Mouse (Mus musculus): ENCODE data around the gene Susd1. TPM values are rescaled to one million over a fixed set of nuclear protein-coding genes. Genes with fewer than 3 reads are reported as not detected.

Susd1 gene
- polyA plus RNA-seq, 1 experiment: 216 TPM

DNA sequence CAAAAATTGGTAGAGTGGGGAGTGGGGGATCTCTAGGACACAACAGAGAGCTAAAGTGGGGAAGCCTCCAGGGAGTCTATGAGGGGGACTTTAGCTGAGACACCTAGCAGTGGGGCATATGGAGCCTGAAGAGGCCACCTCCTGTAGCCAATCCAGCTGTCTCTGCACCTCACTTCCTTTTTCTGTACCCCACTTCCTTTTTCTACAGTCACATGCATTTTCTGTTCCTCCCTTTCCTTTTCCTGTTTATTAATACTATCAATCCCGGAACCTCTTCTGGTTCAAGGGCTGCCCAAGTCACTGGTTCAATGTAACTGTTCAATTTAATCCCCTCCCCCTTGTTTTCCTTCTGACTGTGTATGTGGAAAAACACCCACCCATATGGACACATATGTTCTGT is 2.8 kb upstream of the Susd1 start:
- 93% methylated on average over 1 of the region's 1 CpGs for WGBS
- Histone ChIP-seq H3K4me1 (ENCODE audit: control insufficient read depth, insufficient read depth, low read length) (peaks cover 2% of the 10 kb centered on the region; the same call in 1 of the 2 replicates), H3K4me3 (ENCODE audit: insufficient read depth, low read depth, low read length) (no peak overlapping the region), H3K27ac (ENCODE audit: insufficient read depth, low read depth, low read length) (no peak overlapping the region)
- TF ChIP-seq POLR2A (IDR thresholded peaks at IDR 0.05; ENCODE audit: insufficient read depth, low read depth, low read length): no peak
- no peak for TF ChIP-seq CTCF (IDR thresholded peaks at IDR 0.05; ENCODE audit: insufficient read depth, low read depth, low read length)

DNA sequence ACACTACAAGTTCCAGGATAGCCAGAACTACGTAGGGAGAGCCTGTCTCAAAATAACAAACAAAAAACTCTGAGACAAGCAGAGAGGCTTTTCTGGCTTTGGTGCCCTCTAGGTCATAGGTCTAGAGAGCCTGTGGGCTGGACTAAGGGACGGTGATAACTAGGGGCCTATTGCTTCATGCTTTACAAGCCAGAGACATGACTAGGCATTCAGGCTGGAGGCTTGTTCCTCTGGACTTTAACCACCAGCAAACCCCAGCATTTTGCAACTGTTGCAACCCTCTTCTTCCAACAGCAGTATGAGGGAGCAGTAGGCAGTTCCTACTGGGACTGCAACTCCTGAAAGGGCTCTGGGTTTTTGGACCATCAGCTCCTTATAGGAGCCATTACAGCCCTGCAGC is 1.5 kb upstream of the Susd1 start:
- TF ChIP-seq POLR2A (IDR thresholded peaks at IDR 0.05; ENCODE audit: insufficient read depth, low read depth, low read length) (no peak), CTCF (IDR thresholded peaks at IDR 0.05; ENCODE audit: insufficient read depth, low read depth, low read length) (no peak)
- WGBS: 80% methylated on average over 2 of the region's 2 CpGs
- H3K27ac ChIP-seq (ENCODE audit: insufficient read depth, low read depth, low read length): no peak overlapping the region
- H3K4me1 ChIP-seq (ENCODE audit: control insufficient read depth, insufficient read depth, low read length): peaks cover 2% of the 10 kb centered on the region; the same call in 1 of the 2 replicates
- H3K4me3 ChIP-seq (ENCODE audit: insufficient read depth, low read depth, low read length): no peak overlapping the region

DNA sequence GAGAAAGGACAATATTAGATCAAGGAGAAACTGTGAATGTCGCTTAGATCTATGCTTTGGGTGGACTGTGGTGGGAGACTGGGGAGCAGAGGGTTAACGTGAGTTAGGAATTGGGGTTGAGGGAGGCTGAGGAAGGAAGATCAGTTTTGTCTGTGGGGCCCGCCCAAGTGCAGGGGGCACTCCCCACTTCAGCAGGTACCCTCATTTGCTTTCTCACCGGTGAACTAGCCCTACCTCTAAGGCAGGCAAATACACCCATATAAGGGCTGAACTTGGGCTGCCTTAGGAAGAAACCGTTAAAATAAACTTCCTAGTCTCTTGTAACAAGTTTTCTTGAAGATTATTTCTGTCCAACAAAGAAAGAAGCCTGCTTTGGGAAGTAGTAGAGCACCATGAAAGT is 608 bp upstream of the Susd1 start:
- Histone ChIP-seq H3K4me3 (ENCODE audit: insufficient read depth, low read depth, low read length) (no peak overlapping the region), H3K27ac (ENCODE audit: insufficient read depth, low read depth, low read length) (no peak overlapping the region), H3K4me1 (ENCODE audit: control insufficient read depth, insufficient read depth, low read length) (peaks cover 2% of the 10 kb centered on the region; the same call in 1 of the 2 replicates)
- 42% methylated on average over 5 of the region's 5 CpGs for WGBS
- TF ChIP-seq POLR2A (IDR thresholded peaks at IDR 0.05; ENCODE audit: insufficient read depth, low read depth, low read length): no peak
- TF ChIP-seq CTCF (IDR thresholded peaks at IDR 0.05; ENCODE audit: insufficient read depth, low read depth, low read length): no peak

DNA sequence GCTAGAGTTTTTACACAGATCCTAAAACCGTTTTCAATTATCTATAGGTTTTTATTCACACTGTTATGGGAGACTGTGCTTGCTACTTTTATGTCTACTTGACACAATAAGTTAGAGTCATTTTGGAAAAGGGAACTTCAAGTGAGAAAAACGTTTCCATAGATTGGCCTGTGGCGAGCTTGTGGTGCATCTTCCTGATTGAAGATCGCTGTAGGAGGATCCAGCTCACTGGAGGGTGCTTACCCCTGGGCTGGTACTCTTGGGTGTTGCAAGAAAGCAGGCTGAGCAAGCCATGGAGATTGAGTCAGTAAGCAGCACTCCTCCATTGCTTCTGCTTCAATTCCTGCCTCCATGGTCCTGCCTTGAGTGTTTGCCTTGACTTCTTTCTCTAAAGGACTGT is 2.5 kb downstream of the Susd1 start:
- no peak for TF ChIP-seq CTCF (IDR thresholded peaks at IDR 0.05; ENCODE audit: insufficient read depth, low read depth, low read length)
- TF ChIP-seq POLR2A (IDR thresholded peaks at IDR 0.05; ENCODE audit: insufficient read depth, low read depth, low read length): no peak
- peaks cover 2% of the 10 kb centered on the region; the same call in 1 of the 2 replicates for H3K4me1 ChIP-seq (ENCODE audit: control insufficient read depth, insufficient read depth, low read length)
- H3K27ac ChIP-seq (ENCODE audit: insufficient read depth, low read depth, low read length): no peak overlapping the region
- H3K4me3 ChIP-seq (ENCODE audit: insufficient read depth, low read depth, low read length): no peak overlapping the region
- 88% methylated on average over 4 of the region's 4 CpGs for WGBS

DNA sequence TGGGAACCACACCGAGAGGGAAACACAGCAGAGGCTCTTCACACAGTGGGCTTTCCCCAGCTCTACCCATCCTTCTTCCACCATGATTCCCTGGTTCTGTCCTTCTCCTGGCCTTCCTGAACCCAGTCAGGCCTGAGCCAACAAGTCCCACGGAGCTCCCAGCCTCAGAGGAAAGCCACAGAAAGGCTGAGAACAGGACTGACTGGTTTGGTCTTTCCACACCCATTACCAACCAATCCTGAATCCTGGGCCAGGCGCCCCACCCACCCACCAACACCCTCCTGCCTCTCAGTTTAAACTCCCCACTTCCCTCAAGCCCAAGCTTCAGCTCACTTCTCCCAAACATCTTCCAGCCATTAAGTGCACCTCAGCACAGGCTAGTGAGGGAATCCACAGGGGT is 4.4 kb downstream of the Susd1 start:
- Histone ChIP-seq H3K4me3 (ENCODE audit: insufficient read depth, low read depth, low read length) (no peak overlapping the region), H3K27ac (ENCODE audit: insufficient read depth, low read depth, low read length) (no peak overlapping the region), H3K4me1 (ENCODE audit: control insufficient read depth, insufficient read depth, low read length) (peaks cover 2% of the 10 kb centered on the region; the same call in 1 of the 2 replicates)
- 87% methylated on average over 3 of the region's 3 CpGs for WGBS
- TF ChIP-seq POLR2A (IDR thresholded peaks at IDR 0.05; ENCODE audit: insufficient read depth, low read depth, low read length) (no peak), CTCF (IDR thresholded peaks at IDR 0.05; ENCODE audit: insufficient read depth, low read depth, low read length) (no peak)

DNA sequence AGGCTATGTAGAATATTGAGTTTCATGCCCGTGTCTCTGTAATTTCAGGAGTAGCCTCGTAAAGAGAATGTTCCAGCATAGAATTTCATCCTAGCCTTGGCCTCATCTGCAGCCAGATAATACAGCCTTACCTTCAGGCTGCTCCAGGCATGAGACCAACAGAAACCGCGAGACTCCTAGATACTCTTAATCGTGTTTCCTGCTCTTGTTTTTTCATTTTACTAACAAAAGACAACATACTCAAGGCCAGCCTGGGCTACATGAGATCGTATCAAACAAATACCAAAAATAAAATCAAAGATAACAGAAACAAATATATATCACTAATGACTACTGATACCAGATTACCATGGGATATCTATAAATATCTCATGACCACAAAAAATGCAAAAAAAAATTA is 9.3 kb downstream of the Susd1 start:
- no peak for TF ChIP-seq CTCF (IDR thresholded peaks at IDR 0.05; ENCODE audit: insufficient read depth, low read depth, low read length)
- TF ChIP-seq POLR2A (IDR thresholded peaks at IDR 0.05; ENCODE audit: insufficient read depth, low read depth, low read length): no peak
- 92% methylated on average over 6 of the region's 6 CpGs for WGBS
- H3K4me3 ChIP-seq (ENCODE audit: insufficient read depth, low read depth, low read length): no peak overlapping the region

DNA sequence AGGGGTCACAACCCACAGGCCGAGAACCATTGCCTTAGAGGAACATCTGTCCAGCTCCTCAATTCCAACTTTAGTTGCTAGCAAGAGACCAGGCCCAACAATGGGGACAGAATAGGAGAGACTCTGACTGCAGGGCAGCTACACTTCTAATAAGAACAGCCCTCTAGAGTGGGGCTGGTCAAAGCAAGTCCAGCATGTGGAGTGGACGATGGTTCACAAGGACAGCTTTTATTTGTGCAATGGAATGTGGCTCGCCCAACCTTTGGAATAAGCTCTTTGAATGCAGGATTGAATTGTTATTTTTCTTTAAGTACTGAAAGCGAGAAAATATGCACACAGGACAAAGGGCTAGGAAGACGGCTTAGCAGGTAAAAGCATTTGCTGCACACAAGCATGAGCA is 12.0 kb downstream of the Susd1 start:
- Histone ChIP-seq H3K4me3 (ENCODE audit: insufficient read depth, low read depth, low read length) (no peak overlapping the region), H3K27ac (ENCODE audit: insufficient read depth, low read depth, low read length) (no peak overlapping the region), H3K4me1 (ENCODE audit: control insufficient read depth, insufficient read depth, low read length) (peaks cover 17% of the 10 kb centered on the region)
- 94% methylated on average over 5 of the region's 5 CpGs for WGBS
- no peak for TF ChIP-seq POLR2A (IDR thresholded peaks at IDR 0.05; ENCODE audit: insufficient read depth, low read depth, low read length)
- TF ChIP-seq CTCF (IDR thresholded peaks at IDR 0.05; ENCODE audit: insufficient read depth, low read depth, low read length): no peak

More for the DNA sequence above, 9.3 kb downstream of the Susd1 start:
- Histone ChIP-seq H3K27ac (ENCODE audit: insufficient read depth, low read depth, low read length) (no peak overlapping the region), H3K4me1 (ENCODE audit: control insufficient read depth, insufficient read depth, low read length) (peaks cover 5% of the 10 kb centered on the region; the same call in 1 of the 2 replicates)

DNA sequence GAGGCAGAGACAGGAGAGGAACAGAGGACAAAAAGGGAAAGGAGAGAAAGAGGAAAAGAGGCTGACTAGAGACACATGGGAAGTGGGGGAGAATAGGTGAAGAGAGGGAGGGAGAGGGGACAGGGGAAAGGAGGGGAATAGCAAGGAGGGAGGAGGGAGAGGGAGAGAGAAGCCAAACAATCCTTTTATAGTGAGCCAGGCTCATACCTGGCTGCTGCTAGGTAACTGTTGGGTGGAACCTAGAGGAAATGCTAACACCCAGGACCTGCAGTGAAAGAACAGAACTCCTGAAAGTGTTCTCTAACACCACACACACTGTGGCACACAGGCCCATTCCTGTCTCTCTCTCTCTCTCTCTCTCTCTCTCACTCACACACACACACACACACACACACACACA is 15.6 kb downstream of the Susd1 start:
- no peak overlapping the region for H3K4me3 ChIP-seq (ENCODE audit: insufficient read depth, low read depth, low read length)
- no peak for TF ChIP-seq CTCF (IDR thresholded peaks at IDR 0.05; ENCODE audit: insufficient read depth, low read depth, low read length)
- TF ChIP-seq POLR2A (IDR thresholded peaks at IDR 0.05; ENCODE audit: insufficient read depth, low read depth, low read length): no peak
- no peak overlapping the region for H3K27ac ChIP-seq (ENCODE audit: insufficient read depth, low read depth, low read length)
- H3K4me1 ChIP-seq (ENCODE audit: control insufficient read depth, insufficient read depth, low read length): peaks cover 17% of the 10 kb centered on the region

DNA sequence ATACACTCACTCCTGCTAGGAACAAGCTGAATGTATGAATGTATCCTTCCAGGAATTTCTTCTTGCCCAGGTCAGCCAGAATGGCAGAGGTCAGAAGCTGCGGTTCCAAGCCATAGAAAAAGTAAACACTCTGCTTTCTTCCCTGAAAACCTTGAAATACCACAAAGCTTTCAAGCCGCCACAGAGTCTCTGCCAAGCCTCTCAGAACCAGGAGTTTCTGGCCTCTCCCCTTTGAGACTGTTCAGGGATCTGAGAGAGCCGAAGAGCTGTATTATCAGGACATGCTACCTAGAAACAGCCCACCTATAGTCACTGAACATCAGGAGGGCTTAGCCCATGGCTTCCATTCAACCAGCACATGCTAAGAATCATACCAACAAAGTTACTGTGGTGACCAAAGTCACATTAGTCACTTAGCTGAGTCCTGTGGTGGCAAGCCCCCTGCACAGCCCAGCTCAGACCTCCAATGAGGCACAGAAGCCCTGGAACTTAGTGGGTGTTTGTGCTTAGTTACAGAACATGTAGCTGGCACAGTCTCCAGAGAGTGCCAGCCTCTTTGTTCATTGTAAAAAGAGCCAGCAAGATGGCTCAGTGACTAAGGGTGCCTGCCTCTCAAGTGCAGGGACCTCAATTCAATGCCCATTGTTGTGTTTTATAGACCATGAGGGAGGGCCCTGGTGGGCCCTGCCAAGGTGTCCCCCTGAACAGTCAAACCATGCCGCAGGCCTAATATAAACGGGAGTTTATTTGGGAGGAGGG is 16.2 kb downstream of the Susd1 start:
- Histone ChIP-seq H3K27ac (ENCODE audit: insufficient read depth, low read depth, low read length) (no peak overlapping the region; the same call in 1 of the 2 replicates), H3K4me3 (ENCODE audit: insufficient read depth, low read depth, low read length) (no peak overlapping the region), H3K4me1 (ENCODE audit: control insufficient read depth, insufficient read depth, low read length) (peaks cover 17% of the 10 kb centered on the region)
- WGBS: 48% methylated on average over 5 of the region's 5 CpGs
- TF ChIP-seq POLR2A (IDR thresholded peaks at IDR 0.05; ENCODE audit: insufficient read depth, low read depth, low read length) (no peak), CTCF (IDR thresholded peaks at IDR 0.05; ENCODE audit: insufficient read depth, low read depth, low read length) (no peak)
